Mouse (Mus musculus): Measurements from ENCODE around the gene Gm10961. TPM values are rescaled to one million over a fixed set of nuclear protein-coding genes. Genes with fewer than 3 reads are reported as not detected.
A peak's percentile ranks its signal among the peaks of the same experiment; 100 is the strongest.

Gm10961 gene
- polyA plus RNA-seq, 1 experiment from 2014 or later: not detected

DNA sequence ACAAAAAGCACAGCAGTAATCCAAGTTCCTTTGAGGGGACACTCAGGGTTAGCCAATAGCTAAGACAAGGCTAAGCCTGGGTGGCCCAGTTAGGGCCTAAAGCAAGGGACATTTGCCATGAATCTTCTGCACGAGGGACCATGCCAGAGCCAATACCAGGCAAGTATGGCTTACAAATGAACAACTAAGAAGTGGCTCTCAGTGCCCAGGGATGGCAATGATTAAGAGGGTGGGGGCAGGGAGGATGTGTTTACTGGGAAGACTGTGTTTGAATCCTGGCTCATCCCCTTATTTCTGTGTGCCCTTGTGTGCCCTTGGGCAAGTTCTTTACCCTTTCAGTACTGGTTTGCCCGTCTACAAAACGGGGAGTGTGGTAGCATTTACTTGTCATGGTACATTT is 21.7 kb upstream of the Gm10961 start:
- Histone ChIP-seq H3K9me3 (ENCODE audit: control insufficient read depth, low read length) (no peaks in the 10 kb centered on the region), H3K4me2 (no peak overlapping the region), H3K27ac (ENCODE audit: low read depth, low read length) (no peak overlapping the region), H3K9ac (ENCODE audit: low read length) (no peak overlapping the region), H3K27me3 (ENCODE audit: control insufficient read depth, insufficient read depth, low read length) (no peaks in the 10 kb centered on the region), H3K36me3 (ENCODE audit: control insufficient read depth, insufficient read depth, low read length) (peaks cover 14% of the 10 kb centered on the region), H3K4me1 (ENCODE audit: control insufficient read depth, insufficient read depth, low read length) (no peaks in the 10 kb centered on the region), H3K4me3 (ENCODE audit: low read depth, low read length) (no peak overlapping the region)
- no peak for DNase-seq (ENCODE audit: low spot score, missing footprints)
- WGBS: 58% methylated on average over 3 of the region's 3 CpGs
- no peak for ATAC-seq (ENCODE audit: low FRiP score)

DNA sequence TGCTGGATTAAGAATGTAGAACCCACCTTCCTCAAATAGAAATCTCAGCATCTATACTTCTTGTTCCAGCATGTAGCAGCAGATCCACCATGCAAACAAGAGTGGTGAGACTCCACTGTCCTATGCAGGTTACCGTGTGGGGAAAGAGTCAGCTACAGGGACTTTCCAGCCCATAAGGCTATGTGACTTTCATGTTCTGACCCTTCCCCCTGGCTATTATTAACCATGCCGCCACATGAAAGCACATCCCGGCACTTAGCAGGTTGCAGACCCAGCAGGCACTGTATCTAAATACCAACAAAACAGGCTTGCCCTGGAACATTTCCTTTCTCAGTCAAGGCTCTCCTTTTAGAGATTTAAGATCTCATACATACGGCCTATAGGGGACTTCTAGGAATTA is 19.7 kb upstream of the Gm10961 start:
- peaks cover 26% of the 10 kb centered on the region for H3K36me3 ChIP-seq (ENCODE audit: control insufficient read depth, insufficient read depth, low read length)
- WGBS: 76% methylated on average over 4 of the region's 4 CpGs
- H3K9ac ChIP-seq (ENCODE audit: low read length): no peak overlapping the region
- no peaks in the 10 kb centered on the region for H3K4me1 ChIP-seq (ENCODE audit: control insufficient read depth, insufficient read depth, low read length)
- no peak overlapping the region for H3K27ac ChIP-seq (ENCODE audit: low read depth, low read length)
- DNase-seq (ENCODE audit: low spot score, missing footprints): no peak
- no peaks in the 10 kb centered on the region for H3K9me3 ChIP-seq (ENCODE audit: control insufficient read depth, low read length)
- H3K4me2 ChIP-seq: no peak overlapping the region
- H3K27me3 ChIP-seq (ENCODE audit: control insufficient read depth, insufficient read depth, low read length): no peaks in the 10 kb centered on the region
- no peak overlapping the region for H3K4me3 ChIP-seq (ENCODE audit: low read depth, low read length)
- no peak for ATAC-seq (ENCODE audit: low FRiP score)

DNA sequence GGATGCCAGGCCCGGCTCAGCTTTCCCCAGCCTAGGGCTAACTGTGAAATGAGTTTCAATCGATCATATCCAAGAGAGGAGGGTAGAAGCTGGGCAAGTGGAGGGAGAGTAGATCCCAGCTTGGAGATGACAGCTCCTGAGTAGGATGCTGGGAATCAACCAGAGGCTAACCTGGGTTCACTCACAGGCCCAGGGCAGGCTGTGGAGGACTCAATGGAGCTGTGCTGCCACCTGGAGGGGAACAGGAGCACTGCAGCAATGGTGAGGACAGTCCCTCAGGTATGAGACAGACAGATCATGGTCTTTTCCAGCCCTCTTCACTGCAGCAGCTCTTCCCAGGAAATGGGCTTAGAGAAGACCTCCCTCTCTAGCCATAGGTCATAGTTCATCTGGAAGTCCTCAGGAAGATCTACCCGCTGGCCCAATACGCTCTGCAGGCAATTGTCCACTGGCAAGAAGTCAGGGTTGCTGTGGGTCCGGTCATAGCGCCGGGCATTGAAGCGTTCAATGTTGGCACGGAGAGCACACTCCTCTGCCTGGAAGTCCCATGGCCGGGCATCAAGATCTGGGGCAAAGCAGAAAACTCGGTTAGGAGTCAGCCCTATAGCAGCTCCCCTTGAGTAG is 18.1 kb upstream of the Gm10961 start:
- H3K9ac ChIP-seq (ENCODE audit: low read length): no peak overlapping the region
- H3K4me2 ChIP-seq: no peak overlapping the region
- no peaks in the 10 kb centered on the region for H3K27me3 ChIP-seq (ENCODE audit: control insufficient read depth, insufficient read depth, low read length)
- DNase-seq (ENCODE audit: low spot score, missing footprints): peak; percentile 96
- ATAC-seq (ENCODE audit: low FRiP score): peak; percentile 49
- 94% methylated on average over 11 of the region's 11 CpGs for WGBS
- no peak overlapping the region for H3K4me3 ChIP-seq (ENCODE audit: low read depth, low read length)
- no peaks in the 10 kb centered on the region for H3K9me3 ChIP-seq (ENCODE audit: control insufficient read depth, low read length)
- H3K27ac ChIP-seq (ENCODE audit: low read depth, low read length): no peak overlapping the region
- no peaks in the 10 kb centered on the region for H3K4me1 ChIP-seq (ENCODE audit: control insufficient read depth, insufficient read depth, low read length)
- peaks cover 33% of the 10 kb centered on the region for H3K36me3 ChIP-seq (ENCODE audit: control insufficient read depth, insufficient read depth, low read length)

DNA sequence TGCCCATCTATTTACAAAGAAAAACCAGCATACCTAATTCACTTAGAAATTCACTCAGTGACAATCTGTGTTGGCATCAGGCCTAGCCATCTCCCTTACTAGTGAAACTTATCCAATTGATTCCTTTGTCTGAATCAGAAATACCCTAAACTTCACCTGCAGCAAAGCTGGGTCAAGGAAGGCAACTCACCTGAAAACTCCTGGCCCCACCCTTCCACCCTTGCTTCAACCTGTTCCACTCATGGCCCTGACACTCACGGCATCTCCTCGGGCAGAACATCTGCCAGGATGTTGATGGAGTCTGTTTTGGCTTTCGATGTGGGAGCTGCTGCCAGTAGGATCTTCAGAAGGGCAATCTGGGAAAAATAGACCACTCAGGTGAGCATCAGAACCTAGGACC is 13.3 kb upstream of the Gm10961 start:
- H3K27ac ChIP-seq (ENCODE audit: low read depth, low read length): no peak overlapping the region
- peaks cover 53% of the 10 kb centered on the region for H3K36me3 ChIP-seq (ENCODE audit: control insufficient read depth, insufficient read depth, low read length)
- ATAC-seq (ENCODE audit: low FRiP score): no peak

DNA sequence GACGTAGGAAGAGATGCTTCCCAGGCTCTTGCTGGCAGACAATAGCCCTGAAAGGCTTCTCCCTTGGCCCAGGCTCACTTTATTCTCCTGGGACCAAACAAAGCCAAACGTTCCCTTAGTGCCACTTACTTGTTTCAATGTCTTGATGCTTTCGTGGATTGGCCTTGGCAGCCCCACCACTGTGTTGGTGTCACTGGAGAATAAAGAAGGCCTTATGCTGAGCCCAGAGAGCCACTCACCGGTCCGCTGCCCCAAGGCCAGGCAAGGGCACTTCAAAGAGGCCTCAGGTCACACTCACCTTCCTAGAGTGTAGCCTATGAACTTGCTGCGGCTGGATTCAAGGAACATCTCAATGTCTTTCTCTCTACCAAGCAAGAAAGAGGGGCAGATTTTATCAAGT is 11.2 kb upstream of the Gm10961 start:
- no peak overlapping the region for H3K4me3 ChIP-seq (ENCODE audit: low read depth, low read length)
- H3K27ac ChIP-seq (ENCODE audit: low read depth, low read length): no peak overlapping the region
- WGBS: 92% methylated on average over 6 of the region's 6 CpGs
- H3K9ac ChIP-seq (ENCODE audit: low read length): no peak overlapping the region
- ATAC-seq (ENCODE audit: low FRiP score): no peak
- DNase-seq (ENCODE audit: low spot score, missing footprints): peak; percentile 45
- no peak overlapping the region for H3K4me2 ChIP-seq
- H3K4me1 ChIP-seq (ENCODE audit: control insufficient read depth, insufficient read depth, low read length): no peaks in the 10 kb centered on the region
- no peaks in the 10 kb centered on the region for H3K27me3 ChIP-seq (ENCODE audit: control insufficient read depth, insufficient read depth, low read length)
- no peaks in the 10 kb centered on the region for H3K9me3 ChIP-seq (ENCODE audit: control insufficient read depth, low read length)
- H3K36me3 ChIP-seq (ENCODE audit: control insufficient read depth, insufficient read depth, low read length): peaks cover 59% of the 10 kb centered on the region

More for the DNA sequence above, 13.3 kb upstream of the Gm10961 start:
- no peak for DNase-seq (ENCODE audit: low spot score, missing footprints)
- Histone ChIP-seq H3K4me1 (ENCODE audit: control insufficient read depth, insufficient read depth, low read length) (no peaks in the 10 kb centered on the region), H3K27me3 (ENCODE audit: control insufficient read depth, insufficient read depth, low read length) (no peaks in the 10 kb centered on the region), H3K9me3 (ENCODE audit: control insufficient read depth, low read length) (no peaks in the 10 kb centered on the region), H3K4me3 (ENCODE audit: low read depth, low read length) (no peak overlapping the region), H3K4me2 (no peak overlapping the region), H3K9ac (ENCODE audit: low read length) (no peak overlapping the region)
- WGBS: 94% methylated on average over 3 of the region's 3 CpGs

DNA sequence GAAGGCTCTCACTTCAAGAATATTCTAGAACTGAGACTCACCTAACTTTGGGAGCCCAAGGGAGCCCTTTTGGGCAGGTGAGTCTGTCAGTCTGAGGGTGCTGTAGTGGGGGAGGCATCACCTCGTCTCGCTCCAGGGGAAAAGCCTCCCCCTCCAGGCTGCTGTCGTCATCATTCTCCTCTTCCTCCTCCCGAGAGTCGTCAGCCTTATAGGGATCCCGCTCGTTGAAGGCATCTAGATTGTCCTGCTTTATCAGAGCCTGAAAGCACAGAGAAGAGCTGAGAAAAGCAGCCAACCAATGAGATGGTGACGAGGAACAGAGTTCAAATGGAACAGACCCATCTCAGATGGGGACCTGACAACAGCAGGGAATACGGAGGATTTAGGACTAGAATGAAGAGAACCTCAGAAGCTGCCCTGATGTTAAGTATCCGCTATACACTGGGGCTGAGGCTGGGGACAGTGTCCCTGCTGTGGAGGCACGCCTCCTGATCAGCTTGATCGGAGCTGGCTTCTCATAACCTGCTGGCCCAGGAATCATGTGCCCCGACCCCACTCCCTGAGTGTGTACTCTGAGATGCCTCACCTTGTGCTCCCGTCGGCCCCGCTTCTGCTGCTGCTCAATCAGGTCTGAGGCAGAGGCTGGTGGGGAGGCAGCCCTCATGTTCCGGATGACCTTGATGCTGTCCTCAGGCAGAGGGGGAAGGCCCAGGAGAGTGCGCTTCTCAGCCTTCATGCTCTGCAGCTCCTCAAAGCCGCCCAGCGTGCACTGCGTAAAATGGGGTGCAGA is 9.6 kb upstream of the Gm10961 start:
- Histone ChIP-seq H3K4me1 (ENCODE audit: control insufficient read depth, insufficient read depth, low read length) (no peaks in the 10 kb centered on the region), H3K4me3 (ENCODE audit: low read depth, low read length) (no peak overlapping the region), H3K36me3 (ENCODE audit: control insufficient read depth, insufficient read depth, low read length) (peaks cover 57% of the 10 kb centered on the region), H3K9me3 (ENCODE audit: control insufficient read depth, low read length) (no peaks in the 10 kb centered on the region), H3K27ac (ENCODE audit: low read depth, low read length) (no peak overlapping the region), H3K27me3 (ENCODE audit: control insufficient read depth, insufficient read depth, low read length) (no peaks in the 10 kb centered on the region), H3K4me2 (no peak overlapping the region), H3K9ac (ENCODE audit: low read length) (no peak overlapping the region)
- WGBS: 90% methylated on average over 21 of the region's 21 CpGs
- DNase-seq (ENCODE audit: low spot score, missing footprints) (peak; percentile 14), ATAC-seq (ENCODE audit: low FRiP score) (no peak)

DNA sequence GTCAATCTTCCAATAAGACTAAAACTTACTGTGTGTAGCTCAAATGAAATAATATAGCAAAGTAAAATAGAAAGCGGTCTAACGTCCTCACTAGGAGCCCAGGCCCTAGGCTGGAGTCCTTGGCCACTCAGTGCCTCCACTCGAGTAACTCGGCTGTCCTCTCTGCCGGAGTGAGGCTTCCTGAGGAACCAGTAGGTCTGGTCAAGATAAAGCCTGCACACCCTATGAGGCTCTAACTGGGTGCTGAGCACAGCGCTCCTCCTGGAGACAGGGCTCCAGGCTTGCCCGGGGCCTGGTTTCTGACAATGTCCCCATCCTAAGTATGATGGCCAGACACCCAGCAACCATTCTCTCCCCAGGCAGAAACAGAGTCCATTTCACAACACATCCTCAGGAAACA is 8.6 kb upstream of the Gm10961 start:
- 93% methylated on average over 7 of the region's 7 CpGs for WGBS
- DNase-seq (ENCODE audit: low spot score, missing footprints) (peak; percentile 33), ATAC-seq (ENCODE audit: low FRiP score) (no peak)
- Histone ChIP-seq H3K27ac (ENCODE audit: low read depth, low read length) (no peak overlapping the region), H3K27me3 (ENCODE audit: control insufficient read depth, insufficient read depth, low read length) (no peaks in the 10 kb centered on the region), H3K4me3 (ENCODE audit: low read depth, low read length) (no peak overlapping the region), H3K9me3 (ENCODE audit: control insufficient read depth, low read length) (no peaks in the 10 kb centered on the region), H3K4me1 (ENCODE audit: control insufficient read depth, insufficient read depth, low read length) (no peaks in the 10 kb centered on the region), H3K9ac (ENCODE audit: low read length) (no peak overlapping the region), H3K36me3 (ENCODE audit: control insufficient read depth, insufficient read depth, low read length) (peaks cover 63% of the 10 kb centered on the region), H3K4me2 (no peak overlapping the region)

DNA sequence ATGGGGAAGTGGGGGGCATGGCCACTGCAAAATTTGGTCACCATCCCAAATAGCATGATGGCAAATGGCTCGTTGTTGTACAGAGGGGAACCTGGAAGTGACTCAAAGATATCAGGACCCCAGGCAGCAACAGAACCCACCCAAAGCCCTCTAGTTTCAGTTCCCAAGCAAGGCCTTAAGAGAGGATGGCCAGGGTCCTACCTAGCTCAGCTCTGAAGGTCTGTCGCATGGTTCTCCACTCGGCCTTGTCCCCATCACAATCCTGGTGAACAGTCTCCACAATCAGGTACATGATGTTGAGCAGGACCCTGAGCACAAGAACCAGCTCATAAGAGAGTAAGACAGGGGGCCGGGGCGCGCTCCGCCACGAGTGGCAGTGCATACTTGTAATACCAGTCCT is 6.7 kb upstream of the Gm10961 start:
- H3K4me1 ChIP-seq (ENCODE audit: control insufficient read depth, insufficient read depth, low read length): no peaks in the 10 kb centered on the region
- no peak for ATAC-seq (ENCODE audit: low FRiP score)
- 95% methylated on average over 8 of the region's 8 CpGs for WGBS
- H3K9ac ChIP-seq (ENCODE audit: low read length): no peak overlapping the region
- no peak overlapping the region for H3K4me3 ChIP-seq (ENCODE audit: low read depth, low read length)
- H3K27me3 ChIP-seq (ENCODE audit: control insufficient read depth, insufficient read depth, low read length): no peaks in the 10 kb centered on the region
- H3K27ac ChIP-seq (ENCODE audit: low read depth, low read length): no peak overlapping the region
- no peak overlapping the region for H3K4me2 ChIP-seq
- H3K9me3 ChIP-seq (ENCODE audit: control insufficient read depth, low read length): no peaks in the 10 kb centered on the region
- peaks cover 55% of the 10 kb centered on the region for H3K36me3 ChIP-seq (ENCODE audit: control insufficient read depth, insufficient read depth, low read length)
- no peak for DNase-seq (ENCODE audit: low spot score, missing footprints)

DNA sequence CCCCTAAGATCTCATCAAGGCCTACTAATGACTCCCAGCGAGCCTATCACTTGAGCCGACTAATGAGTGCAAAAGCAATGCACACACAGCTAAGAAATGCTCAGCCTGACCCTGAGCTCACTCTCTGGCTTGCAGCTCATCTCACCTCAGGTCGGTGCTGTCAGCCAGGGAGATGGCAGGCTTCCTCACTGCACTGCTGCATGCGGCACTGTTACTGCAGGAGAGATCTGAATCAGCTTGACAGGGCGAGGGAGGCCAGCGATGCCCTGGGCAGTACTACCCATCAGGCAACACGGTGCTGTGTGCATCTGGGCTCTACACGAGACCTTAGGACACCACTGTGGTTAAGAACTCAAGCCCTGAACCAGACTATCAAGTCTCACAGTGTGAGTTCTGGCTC is 5.6 kb upstream of the Gm10961 start:
- Histone ChIP-seq H3K4me2 (no peak overlapping the region), H3K9me3 (ENCODE audit: control insufficient read depth, low read length) (no peaks in the 10 kb centered on the region), H3K9ac (ENCODE audit: low read length) (no peak overlapping the region), H3K36me3 (ENCODE audit: control insufficient read depth, insufficient read depth, low read length) (peaks cover 52% of the 10 kb centered on the region), H3K27me3 (ENCODE audit: control insufficient read depth, insufficient read depth, low read length) (no peaks in the 10 kb centered on the region), H3K4me1 (ENCODE audit: control insufficient read depth, insufficient read depth, low read length) (peaks cover 7% of the 10 kb centered on the region; the same call in 1 of the 2 replicates), H3K27ac (ENCODE audit: low read depth, low read length) (no peak overlapping the region), H3K4me3 (ENCODE audit: low read depth, low read length) (no peak overlapping the region)
- DNase-seq (ENCODE audit: low spot score, missing footprints) (peak; percentile 78), ATAC-seq (ENCODE audit: low FRiP score) (no peak)
- WGBS: 92% methylated on average over 8 of the region's 8 CpGs

Data from midbrain, embryonic 11.5 days (tissue).